Mouse (Mus musculus) left cerebral cortex, postnatal 10 days (tissue): ENCODE measurements at regions not wholly inside any gene's neighbourhood (a gene's known extent, or its start where the extent isn't known, plus 50 kb on each side); places are given as distances from the start of the nearest gene placed in this dataset.

Source experiments
- DNase-seq, 2 experiments: peaks; one replicate each; pipeline ENCODE4 v3.0.0; 2021 to 2022; ENCODE audit warnings: low spot score in 2 of 2, mixed read lengths in 1 of 2; ENCODE audit errors: extremely low spot score in 1 of 2
- intact Hi-C: fragments of 180-260 bp; cut with DNase I; formaldehyde crosslinking; loops from one replicate; pipeline ENCODE4 v1.15.1; 2025

DNA sequence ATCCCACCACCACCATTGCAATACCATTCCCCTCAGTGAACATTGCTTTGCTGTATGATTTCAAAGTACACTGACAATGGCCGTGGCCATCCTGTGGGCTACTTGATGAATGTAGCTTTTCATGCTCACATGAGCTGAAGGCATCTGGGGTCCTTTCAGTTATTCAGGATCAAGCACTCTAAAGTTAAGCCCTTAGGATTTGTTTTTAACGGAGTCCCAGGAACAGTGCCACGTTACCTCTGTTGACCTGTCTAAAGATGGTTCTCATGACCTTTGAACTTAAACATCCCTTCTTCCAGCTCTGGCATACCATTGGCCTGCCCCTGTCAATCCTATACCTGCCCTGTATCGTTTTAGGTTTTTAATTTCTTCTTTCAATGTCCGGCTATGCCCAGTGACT, 251.7 kb upstream of the Sall1 start:
- no peak for DNase-seq
- intact Hi-C loops, result no loop called here

DNA sequence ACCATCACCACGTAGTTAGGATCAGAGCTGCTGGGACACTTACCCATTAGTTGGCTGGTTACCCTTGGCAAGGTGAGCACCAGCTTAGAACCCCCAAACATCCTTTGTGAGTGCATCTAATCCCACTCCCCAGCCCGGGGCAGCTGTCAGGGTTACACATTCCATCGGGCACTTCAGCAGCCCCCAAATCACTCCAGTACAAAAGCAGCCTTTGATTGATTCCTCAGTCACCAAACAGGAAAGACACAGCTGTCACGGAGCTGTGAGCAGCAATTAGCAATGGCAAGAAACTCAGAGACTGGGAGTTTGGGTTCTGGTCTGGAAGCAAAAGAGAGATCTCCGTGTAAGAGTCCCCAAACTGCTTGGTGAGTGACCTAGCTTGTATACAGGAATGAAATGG, 245.1 kb upstream of the Sall1 start:
- no peak for DNase-seq
- intact Hi-C loops, result no loop called here

DNA sequence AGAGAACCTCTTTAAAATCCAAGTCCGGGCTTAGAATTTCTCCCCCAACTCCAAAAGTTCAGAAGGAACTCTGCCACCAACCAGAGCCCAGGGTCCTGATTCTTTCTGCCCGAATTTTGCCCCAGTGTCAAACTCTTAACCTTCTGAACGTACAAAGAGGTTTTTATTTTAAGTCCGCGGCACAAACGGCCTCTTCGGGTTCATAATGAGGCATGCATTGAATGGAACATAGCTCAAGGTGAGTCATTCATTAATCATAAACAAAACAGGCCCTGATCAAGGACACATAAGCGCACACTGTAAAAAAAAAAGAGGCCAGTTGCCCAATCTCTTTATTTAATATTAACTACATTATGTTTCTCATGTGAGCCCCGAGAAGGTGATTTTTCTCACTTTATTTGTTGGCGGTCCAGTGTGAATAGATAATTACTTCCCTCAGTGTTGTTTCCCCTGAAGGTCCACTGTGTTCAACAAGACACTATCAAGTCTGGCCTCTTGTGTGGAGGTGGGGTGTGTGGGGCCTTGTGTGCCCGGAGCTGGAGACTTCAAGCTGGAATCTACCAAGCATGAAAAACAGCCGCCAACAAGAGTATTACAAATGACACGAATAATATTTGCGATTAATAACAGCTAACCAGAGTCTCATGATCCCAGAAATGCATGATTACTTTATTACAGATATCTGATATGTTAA, 241.1 kb upstream of the Sall1 start:
- intact Hi-C loops, result no loop called here
- DNase-seq, result no peak

DNA sequence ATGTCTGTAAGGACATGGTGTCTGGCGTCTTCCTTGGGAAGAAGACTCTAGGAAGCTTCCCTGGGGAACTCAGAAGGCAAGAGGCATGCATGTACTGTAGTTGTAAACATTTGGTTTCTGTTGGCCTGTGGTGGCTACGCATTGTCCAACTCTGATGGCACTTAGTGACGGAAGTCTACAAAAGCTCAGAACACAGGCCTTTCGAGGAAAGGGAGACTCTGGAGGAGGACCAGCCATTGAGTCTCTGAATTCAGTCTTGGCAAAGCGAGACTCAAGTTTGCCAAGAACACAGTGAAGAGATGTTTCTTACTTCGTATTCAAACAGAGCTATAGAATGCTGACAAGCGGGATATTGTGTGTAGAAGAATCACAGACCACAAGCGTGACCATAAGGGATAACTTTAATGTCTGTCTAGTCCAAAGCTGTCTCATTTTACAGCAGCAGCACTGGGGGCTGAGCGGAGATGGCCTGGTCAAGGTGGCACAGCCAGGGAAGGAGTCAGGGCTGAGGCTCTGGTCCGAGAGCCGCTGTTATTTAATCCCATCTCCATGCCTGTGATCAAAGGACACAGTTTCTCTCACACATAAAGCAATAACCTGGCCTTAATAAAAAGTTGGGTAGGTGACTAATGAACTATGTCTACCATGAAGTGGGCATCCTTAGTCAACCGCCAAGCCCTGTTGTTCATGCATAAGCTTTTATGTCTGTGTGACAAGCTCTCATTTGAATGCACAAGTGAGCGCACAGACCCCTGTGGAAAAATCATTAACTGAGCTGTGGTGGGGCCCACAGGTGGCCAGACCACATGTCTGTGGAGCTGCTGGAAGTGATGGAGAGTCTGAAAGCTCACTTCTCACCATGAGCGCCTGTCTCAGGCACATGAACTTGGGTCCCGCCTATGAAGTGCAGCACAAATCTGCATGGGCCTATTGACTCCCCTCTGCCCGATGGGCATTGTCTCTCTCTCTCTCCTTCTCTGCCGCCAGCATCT, 239.4 kb upstream of the Sall1 start:
- intact Hi-C loops, result no loop called here

DNA sequence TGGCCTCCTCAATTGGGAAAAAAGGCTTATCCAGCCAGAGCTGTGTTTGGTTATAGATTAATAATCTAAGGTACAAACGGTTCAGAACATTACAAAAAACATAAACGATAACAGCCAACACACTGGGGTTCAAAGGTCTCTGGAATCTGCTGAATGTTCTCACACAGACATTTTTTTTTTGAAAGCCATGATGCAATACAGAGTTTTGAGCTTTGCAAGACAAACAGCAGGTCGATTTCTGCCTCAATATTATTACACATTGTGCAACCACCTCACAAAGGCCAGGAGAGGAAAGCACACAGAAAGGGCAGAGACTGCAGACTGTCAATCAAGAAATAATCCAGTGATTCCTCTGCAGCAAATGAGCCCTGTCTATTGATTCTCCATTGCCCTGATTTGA, 235.9 kb upstream of the Sall1 start:
- intact Hi-C loops, result no loop called here
- no peak for DNase-seq

More for the DNA sequence above, 239.4 kb upstream of the Sall1 start:
- peak in 1 of 2 experiments; percentile 9 for DNase-seq

DNA sequence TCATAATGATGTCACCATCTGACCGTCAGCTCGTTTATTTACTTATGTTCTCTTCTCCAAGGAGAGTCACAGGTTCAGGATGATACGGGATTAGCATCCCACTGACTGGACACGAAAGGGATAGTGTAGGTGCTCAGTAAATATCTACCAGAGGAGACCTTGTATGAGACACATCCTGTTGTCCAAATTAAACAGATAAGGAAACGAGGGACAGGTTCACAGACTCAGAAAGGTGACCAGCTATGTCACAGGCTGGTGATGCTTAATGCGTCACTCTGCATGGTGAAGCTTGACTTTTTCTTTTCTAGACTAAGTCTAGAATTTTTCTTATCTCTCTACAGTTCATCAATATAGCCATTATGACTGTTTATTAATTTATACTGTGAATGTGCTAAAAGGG, 235.2 kb upstream of the Sall1 start:
- DNase-seq, result no peak
- intact Hi-C loops, result no loop called here

DNA sequence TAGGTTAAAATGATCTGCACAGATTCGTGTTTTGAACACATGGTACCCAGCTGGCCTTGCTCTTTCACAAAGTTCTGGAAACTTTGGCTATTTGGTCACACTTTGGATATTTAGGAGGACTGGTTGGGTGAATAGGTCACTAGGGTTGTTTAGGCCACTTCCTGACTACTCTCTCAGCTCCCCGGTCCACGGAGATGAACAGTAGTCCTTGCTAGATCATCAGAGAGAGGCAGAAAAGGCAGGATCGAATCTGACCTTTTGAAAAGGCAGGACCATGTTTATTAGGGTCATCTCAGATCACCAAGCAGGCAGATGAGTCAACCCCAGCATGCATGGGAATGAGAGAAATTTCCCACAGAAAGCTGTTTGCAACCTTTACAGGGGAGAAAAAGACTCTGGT, 229.3 kb upstream of the Sall1 start:
- DNase-seq, result no peak
- intact Hi-C loops, result no loop called here

DNA sequence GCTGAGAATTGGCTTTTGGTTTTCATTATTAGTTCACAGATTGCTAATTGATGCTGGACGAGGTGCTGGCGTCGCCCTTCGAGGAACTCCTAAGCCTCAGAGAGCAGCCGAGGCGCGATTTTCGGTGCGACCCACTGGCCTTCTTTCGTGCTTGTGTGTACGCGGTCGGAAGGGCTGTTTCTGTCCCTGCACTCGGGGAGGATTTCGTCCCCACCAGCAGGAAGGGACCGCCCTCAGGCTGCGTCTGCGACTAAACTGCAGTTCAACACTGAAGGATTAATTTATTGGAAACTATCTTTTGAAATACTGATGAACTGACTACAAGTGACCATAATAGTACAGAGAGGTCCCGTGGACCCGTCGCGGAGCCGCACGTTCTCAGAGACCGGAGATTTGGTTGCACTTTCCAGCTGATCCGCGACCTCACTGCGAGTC, 228.4 kb upstream of the Sall1 start:
- intact Hi-C loops, result no loop called here
- peak in 1 of 2 experiments; percentile 48 for DNase-seq

DNA sequence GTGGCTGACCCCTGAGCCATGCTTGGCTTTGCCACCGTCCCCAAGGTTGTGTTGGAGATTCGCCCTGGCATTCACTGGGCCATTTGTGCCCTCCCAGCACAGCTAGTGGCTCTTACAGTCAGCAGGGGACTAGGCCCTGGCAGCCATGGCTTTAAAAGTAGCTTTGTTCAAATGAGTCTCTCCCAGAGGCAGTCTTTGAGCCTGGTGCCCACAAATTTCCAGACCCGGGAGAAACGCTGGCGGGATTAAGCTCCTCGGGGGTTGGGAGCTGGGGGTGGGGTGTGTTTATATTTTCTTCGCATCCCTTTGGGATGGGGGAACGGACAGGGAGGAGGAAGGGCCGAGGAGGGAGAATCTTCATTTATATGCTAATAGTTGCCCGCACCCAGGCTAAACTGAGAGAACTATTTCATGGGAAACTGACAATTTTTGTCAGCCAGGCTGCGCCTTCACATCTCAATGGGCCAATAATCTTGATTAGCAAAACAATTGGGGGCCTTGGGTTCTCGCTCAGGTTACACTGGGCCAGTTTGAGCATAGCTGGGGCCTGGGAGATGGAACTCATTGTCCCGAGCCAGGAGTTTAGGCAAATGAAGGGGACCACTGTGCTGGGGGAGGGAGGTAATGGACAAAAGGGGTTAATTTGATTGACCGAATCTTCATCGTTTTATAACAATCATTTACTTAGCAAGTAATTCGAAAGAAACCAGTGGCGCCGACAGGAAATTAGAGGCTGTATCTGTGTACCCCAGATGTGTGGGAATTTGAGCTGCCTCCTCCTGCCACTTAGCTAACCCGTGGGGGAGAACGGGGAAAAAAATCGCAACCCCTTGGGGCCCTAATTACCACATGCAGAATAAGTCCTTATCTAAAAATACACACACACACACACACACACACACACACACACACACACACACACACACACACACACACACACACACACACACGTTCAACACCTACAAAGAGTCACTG, 227.7 kb upstream of the Sall1 start:
- intact Hi-C loops, result no loop called here
- DNase-seq, result peak in 1 of 2 experiments; percentile 17

DNA sequence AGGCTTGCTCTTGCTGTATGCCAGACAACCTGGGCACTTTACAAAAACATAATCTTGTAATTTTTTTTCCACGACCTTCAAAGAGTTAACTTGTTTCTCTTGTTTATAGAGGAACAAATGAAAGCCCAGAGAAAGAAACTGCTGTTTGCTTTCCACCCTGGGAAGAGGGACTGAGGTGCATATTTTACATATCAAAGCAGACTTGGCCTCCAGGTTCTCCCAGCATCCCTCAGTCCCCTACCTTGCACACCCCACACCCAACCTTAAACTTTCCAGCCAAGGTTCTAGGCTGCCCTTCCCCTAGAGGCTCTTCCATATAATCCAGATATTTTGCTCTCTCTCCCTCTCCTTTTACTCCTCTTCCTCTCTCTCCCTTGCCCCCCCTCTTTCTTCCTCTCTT, 226.0 kb upstream of the Sall1 start:
- intact Hi-C loops, result no loop called here
- no peak for DNase-seq

DNA sequence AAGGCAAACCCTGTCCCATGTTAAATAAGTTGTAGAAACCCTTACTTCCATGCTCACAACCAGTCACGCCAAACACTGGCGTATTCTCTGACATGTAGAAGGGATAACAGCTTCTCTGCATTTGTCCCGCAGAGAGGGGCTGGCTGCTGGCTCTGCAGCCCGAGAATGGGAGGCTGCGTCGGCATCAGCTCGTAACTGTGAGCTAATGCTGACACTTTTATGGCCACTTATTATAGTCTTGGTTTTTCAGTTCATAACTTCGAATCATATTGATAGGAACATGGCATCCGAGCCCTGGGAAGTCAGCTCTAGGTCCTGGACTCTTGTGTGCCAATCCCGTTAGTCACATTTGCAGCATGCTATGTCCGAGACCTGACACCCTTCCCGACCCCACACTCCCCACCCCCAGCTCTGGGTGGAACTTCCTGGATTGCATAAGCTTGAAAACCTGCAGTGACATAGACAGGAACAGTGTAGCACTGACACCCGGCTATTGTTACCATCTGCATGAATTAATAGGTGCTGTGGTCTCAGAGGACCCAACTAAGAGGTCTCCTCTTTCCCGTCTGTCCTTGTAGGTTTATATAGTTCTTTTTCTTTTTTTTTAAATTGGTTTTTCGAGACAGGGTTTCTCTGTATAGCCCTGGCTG, 217.3 kb upstream of the Sall1 start:
- intact Hi-C loops, result no loop called here
- no peak for DNase-seq

DNA sequence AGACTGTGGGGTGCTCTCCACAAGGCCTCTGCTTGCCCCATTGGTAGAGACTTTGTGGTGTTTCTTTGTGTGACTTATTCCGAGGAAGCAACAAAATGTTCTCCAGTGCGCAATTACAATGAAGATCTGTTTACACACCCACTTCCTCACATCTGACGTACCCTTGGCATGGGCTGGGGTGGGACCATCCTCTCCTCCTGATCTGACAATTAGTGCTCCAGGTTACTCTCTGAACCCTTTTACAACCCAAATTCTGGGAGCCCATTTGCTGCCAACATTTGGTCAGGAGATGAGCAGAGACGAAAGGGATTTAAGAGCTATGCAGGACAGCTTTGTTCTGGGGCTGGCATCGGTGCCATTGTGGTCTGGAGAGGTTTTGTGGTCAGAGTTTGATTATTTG, 215.9 kb upstream of the Sall1 start:
- intact Hi-C loops, result no loop called here
- DNase-seq, result no peak

DNA sequence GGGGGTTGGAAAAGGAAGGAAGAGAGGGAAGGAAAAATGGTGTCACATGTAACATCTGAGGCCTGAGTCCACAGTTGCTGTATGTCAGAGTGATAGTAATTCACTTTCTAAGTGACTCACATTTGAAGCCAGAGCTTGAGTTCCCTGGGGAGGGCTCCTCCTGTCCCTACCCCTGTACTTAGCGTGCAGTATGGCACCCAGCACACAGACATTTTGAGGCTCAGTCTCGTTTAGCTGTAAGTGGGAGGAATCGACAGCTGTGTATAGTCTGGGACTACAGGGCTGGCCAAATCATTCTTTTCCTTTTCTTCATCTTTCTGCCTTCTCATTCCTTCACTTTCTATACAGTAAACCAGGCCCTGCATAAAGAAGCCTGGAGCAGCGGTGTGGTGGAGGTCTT, 202.4 kb upstream of the Sall1 start:
- DNase-seq, result no peak
- intact Hi-C loops, result no loop called here

DNA sequence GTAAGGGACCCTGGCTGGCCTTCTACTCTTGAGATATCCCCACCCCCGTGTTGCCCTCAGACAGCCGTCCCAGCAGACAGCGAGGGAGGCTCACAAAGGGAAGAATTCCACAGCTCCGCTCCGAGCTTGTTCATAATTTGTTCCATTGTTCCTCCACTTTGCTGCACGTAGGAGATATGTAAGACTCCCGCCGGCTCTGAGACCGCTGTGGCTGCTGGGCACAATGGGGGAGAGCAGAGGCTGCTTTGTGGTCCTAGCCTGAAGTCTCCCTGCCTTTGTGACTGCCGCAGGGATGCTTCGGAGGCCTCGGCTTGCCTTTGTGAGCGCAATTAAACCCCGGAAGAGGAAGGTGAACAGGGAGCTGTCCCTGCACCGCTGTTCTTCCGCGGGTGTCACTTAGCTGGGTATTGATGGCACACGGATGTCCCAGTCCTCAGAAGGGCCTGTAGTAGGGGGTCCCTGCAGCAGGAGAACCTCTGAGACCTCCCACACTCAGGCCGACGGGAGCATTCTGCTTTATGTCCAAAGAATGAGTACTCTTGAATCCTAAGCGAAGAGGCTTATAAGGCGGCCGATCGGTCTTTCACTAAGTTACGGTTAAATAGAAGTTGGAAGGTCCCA, 201.3 kb upstream of the Sall1 start:
- DNase-seq, result no peak
- intact Hi-C loops, result no loop called here

DNA sequence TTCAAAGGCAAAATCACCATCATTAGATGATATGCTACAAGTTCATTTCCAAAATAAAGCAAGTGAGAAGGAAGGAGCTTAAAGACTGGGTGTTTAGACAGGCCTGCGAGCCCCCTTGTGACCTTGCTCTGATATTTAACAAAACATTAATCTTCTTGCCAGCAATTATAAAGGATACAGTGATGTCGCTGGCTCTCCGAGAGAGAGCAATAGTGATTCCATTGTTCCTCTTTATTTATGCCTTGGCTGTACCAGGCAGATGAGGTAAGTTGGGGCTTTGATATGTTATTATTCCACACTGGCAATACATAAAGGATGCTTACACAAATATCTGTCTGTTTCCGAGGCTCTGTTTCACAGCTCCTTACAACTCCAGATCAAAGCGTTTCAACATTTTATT, 197.7 kb upstream of the Sall1 start:
- intact Hi-C loops, result no loop called here

DNA sequence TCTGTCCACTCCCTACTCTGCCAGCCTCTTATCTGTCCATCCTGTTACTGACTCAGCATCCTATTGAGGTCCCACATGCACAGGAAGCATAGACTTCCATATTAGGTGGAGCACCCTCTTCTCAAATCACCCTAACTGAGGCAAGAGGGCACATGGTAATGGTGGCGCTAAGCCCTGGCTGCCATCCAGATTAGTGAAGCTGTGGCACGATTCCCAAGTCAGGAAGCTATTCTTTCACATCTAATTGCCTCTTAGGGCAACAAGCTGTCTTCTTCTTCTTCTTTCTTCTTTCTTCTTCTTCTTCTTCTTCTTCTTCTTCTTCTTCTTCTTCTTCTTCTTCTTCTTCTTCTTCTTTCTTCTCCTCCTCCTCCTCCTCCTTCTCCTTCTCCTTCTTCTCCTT, 195.7 kb upstream of the Sall1 start:
- DNase-seq, result no peak
- intact Hi-C loops, result no loop called here

More for the DNA sequence above, 197.7 kb upstream of the Sall1 start:
- no peak for DNase-seq

DNA sequence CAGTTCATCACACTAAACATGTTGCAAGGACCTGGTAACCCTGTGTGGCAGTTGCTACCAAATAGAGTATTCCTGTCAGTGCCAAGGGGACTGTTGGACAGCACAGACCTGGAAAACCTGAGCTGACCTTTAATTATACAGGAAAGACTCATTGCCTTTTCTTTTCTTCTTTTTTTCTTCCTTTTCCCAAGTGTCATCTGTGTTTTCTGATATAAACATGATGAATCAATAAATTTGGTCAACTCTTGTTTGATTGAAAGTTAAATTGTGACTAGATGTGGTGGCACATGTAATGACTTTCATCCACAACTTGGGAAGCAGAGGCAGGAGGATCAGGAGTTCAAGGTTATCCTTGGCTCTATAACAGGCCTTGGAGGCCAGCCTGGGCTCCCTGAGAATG, 190.1 kb upstream of the Sall1 start:
- DNase-seq, result no peak

DNA sequence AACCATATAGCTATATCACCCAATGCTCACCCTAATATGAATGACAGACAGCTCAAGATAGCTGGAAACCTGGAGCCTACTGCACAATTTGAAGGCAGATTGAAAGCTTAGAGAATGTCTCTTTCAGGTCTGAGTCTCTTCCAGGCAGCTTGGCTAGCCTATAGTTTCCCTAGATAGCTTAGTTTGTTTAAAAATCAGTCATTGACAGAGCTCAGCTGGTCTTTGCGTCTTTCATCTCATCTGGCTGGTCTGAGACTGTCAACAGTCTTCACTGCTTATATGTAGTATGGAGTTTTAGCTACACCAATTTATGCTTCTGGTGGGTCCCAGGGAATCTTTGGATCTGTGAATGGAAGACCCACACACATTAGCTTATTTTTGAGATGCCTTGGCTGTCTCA, 188.4 kb upstream of the Sall1 start:
- intact Hi-C loops, result no loop called here
- no peak for DNase-seq

More for the DNA sequence above, 190.1 kb upstream of the Sall1 start:
- intact Hi-C loops, result no loop called here
